10 mouse cellular contexts compared by ENCODE assay signal in genomic region chr13:78162149-78162548, GRCm38 (mm10). TPM values are rescaled to one million over a fixed set of nuclear protein-coding genes. Genes with fewer than 3 reads are reported as not detected.
DNase-seq lines count a peak whose midpoint lies in the region; ATAC-seq and TF ChIP-seq lines count a peak whose summit lies in the region.
"Had no signal": no experiment of that assay in that cellular context is flagged by ENCODE, and none has a peak within 500 bp of the region (broad histone marks: within the 10 kb centered on the region; RNA-seq: fewer than 3 reads in every experiment).

No protein-coding gene starts in this region.

- H3K27ac ChIP-seq in forebrain, postnatal 0 days (ENCODE audit: low read depth, low read length) = peak overlapping the region; percentile 41; the same call in 1 of the 2 replicates
- H3K27ac ChIP-seq in midbrain, embryonic 11.5 days (ENCODE audit: low read depth, low read length) = no peak overlapping the region; the same call in 1 of the 2 replicates
- H3K27ac ChIP-seq in thymus, adult 2 months (ENCODE audit: control insufficient read depth, insufficient read depth, low read length) = no peak overlapping the region

- TF ChIP-seq CTCF in forebrain, postnatal 0 days (IDR thresholded peaks at IDR 0.05; ENCODE audit: low read depth) = no peak
- no peak for TF ChIP-seq CTCF in thymus, adult 2 months (IDR thresholded peaks at IDR 0.05; ENCODE audit: borderline replicate concordance, control insufficient read depth, extremely low read depth, insufficient read depth, low read length, poor library complexity)

- H3K36me3 ChIP-seq in forebrain, postnatal 0 days (ENCODE audit: insufficient read depth) = no peaks in the 10 kb centered on the region
- no peaks in the 10 kb centered on the region for H3K36me3 ChIP-seq in midbrain, embryonic 11.5 days (ENCODE audit: control insufficient read depth, insufficient read depth, low read length)
- no peaks in the 10 kb centered on the region for H3K36me3 ChIP-seq in thymus, adult 2 months (ENCODE audit: control insufficient read depth, insufficient read depth, low read length)

- H3K4me2 ChIP-seq in forebrain, postnatal 0 days (ENCODE audit: low read depth) = no peak overlapping the region
- H3K4me2 ChIP-seq in midbrain, embryonic 11.5 days = peak overlapping the region; percentile 17; the same call in 1 of the 2 replicates

- H3K4me1 ChIP-seq in forebrain, postnatal 0 days (ENCODE audit: insufficient read depth) = peaks cover 3% of the 10 kb centered on the region; the same call in 1 of the 2 replicates
- H3K4me1 ChIP-seq in midbrain, embryonic 11.5 days (ENCODE audit: control insufficient read depth, insufficient read depth, low read length) = peaks cover 9% of the 10 kb centered on the region
- peaks cover 7% of the 10 kb centered on the region; the same call in 1 of the 2 replicates for H3K4me1 ChIP-seq in thymus, adult 2 months (replicated peaks; ENCODE audit: control insufficient read depth, insufficient read depth, low read length)

- TF ChIP-seq POLR2A in thymus, adult 2 months (IDR thresholded peaks at IDR 0.05; ENCODE audit: control insufficient read depth, extremely low read depth, insufficient read depth, low read length, poor library complexity) = no peak

- H3K9ac ChIP-seq in forebrain, postnatal 0 days = no peak overlapping the region
- no peak overlapping the region for H3K9ac ChIP-seq in midbrain, embryonic 11.5 days (ENCODE audit: low read length)

- 33% methylated on average over 2 of the region's 2 CpGs for WGBS in forebrain, postnatal 0 days
- WGBS in midbrain, embryonic 11.5 days = 28% methylated on average over 2 of the region's 2 CpGs
- WGBS in thymus, adult 2 months = 63% methylated on average over 2 of the region's 2 CpGs

- ATAC-seq in forebrain, postnatal 0 days = peak; percentile 75
- ATAC-seq in midbrain, embryonic 11.5 days (ENCODE audit: low FRiP score) = peak; percentile 73

- no peaks in the 10 kb centered on the region for H3K9me3 ChIP-seq in forebrain, postnatal 0 days (ENCODE audit: low read length)
- no peaks in the 10 kb centered on the region for H3K9me3 ChIP-seq in midbrain, embryonic 11.5 days (ENCODE audit: control insufficient read depth, low read length)

- H3K4me3 ChIP-seq in forebrain, postnatal 0 days (ENCODE audit: low read depth, low read length) = no peak overlapping the region
- no peak overlapping the region for H3K4me3 ChIP-seq in midbrain, embryonic 11.5 days (ENCODE audit: low read depth, low read length)
- H3K4me3 ChIP-seq in thymus, adult 2 months (ENCODE audit: control insufficient read depth, insufficient read depth, low read length) = no peak overlapping the region

- no peaks in the 10 kb centered on the region; the same call in 1 of the 2 replicates for H3K27me3 ChIP-seq in forebrain, postnatal 0 days (ENCODE audit: insufficient read depth, low read length)
- peaks cover 19% of the 10 kb centered on the region for H3K27me3 ChIP-seq in midbrain, embryonic 11.5 days (ENCODE audit: control insufficient read depth, insufficient read depth, low read length)
- no peaks in the 10 kb centered on the region; the same call in 1 of the 2 replicates for H3K27me3 ChIP-seq in thymus, adult 2 months (ENCODE audit: control insufficient read depth, insufficient read depth, low read length)

- DNase-seq in 3T3-L1 (ENCODE audit: low read depth, low spot score) = peak; percentile 4
- peak; percentile 36 for DNase-seq in R1 (ENCODE audit: low read depth, low spot score)
- DNase-seq in forebrain, postnatal 0 days = peak; percentile 75
- DNase-seq in midbrain, embryonic 11.5 days (ENCODE audit: low spot score, missing footprints) = peak; percentile 93
- no peak for DNase-seq in spleen, postnatal 14 days (ENCODE audit: low spot score in 2 of 2)
- DNase-seq in thymus, adult 2 months = no peak
- DNase-seq in right cerebral cortex, postnatal 36 days (ENCODE audit: low spot score in 2 of 2) = no peak
- no peak for DNase-seq in ovary, postnatal 14 days (ENCODE audit: low spot score)
- DNase-seq: adrenal gland, postnatal 10 days had no signal

RNA-seq across cellular contexts. Expression of gene Nr2f1, which starts 37.4 kb away (rescaled TPM):
- total RNA-seq in forebrain, postnatal 0 days (2014; rRNA removed) = 161 and 250 TPM in 2 replicates
- polyA plus RNA-seq in forebrain, postnatal 0 days (2015; fragmentation: Nextera tagmentation; extraction: Ambion mirVana) = 72.9 and 89.1 TPM in 2 replicates
- 69.9 and 82.3 TPM in 2 replicates for polyA plus RNA-seq in midbrain, embryonic 11.5 days (2014; fragmentation: Nextera tagmentation; extraction: Ambion mirVana)
- 9.2 and 11.6 TPM in 2 replicates for polyA plus RNA-seq in thymus, adult 2 months (2012; rRNA removed)
- total RNA-seq: monocyte, adult 5-6 weeks had no signal

Comparison
In these comparisons a context has a peak if more than half of its experiments do, and no peak if none do; other contexts are left out.
1. DNase-seq: peak in 3T3-L1 (single experiment), R1 (single experiment), forebrain, postnatal 0 days (single experiment) and midbrain, embryonic 11.5 days (single experiment); none in spleen, postnatal 14 days (0 of 2), thymus, adult 2 months (single experiment), right cerebral cortex, postnatal 36 days (0 of 2) and ovary, postnatal 14 days (single experiment).